Mouse (Mus musculus): ENCODE measurements at regions not wholly inside any gene's neighbourhood (a gene's known extent, or its start where the extent isn't known, plus 50 kb on each side); places are given as distances from the start of the nearest gene placed in this dataset.

DNA sequence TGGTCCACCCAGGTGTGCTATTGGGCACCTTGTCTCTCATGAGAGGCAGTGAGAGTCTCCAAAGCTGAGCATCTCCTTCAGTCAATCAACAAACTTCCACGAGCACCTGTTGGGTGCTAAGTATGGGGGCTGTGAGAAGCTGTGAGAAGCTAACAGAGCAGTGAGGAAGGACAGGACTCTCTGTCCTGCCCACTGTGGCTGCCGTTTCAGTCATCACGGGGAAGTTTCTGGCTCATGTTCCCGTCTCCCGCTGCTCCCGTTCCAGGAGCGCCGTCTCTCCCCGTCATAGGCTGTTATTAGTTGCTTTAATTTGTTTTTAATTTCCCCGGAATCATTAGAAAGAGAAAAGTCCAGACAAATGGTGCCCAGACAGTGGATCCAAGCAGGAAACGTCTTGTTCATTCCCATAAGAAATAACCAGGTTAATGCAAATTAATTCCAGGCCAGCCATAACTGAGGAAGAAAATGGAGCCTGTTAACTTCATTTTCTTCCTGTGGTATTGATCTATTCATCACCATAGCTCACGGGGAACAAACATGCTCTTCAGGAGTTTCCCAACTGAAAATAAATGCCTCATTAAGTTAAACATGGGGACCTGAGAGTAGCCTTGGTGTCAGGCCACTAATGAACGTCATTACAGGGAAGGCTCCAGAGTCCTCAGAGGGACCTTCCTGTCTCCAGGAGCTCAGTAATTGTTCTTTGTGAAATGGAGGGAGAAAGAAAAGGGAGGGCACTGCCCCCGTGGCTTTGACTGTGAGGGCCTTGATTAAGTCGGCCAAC is 70.3 kb downstream of the Matn1 start:
- no peak overlapping the region for H3K9ac ChIP-seq (replicated peaks; ENCODE audit: low read depth)
- H3K36me3 ChIP-seq (ENCODE audit: insufficient read depth, low read length): no peaks in the 10 kb centered on the region
- TF ChIP-seq CTCF (IDR thresholded peaks at IDR 0.05) (no peak), EP300 (IDR thresholded peaks at IDR 0.05) (no peak)
- no peaks in the 10 kb centered on the region for H3K4me1 ChIP-seq (ENCODE audit: insufficient read depth, low read depth, low read length)
- 70% methylated on average over 15 of the region's 15 CpGs for WGBS
- ATAC-seq (no peak), DNase-seq (ENCODE audit: low spot score) (no peak)
- no peak overlapping the region for H3K4me2 ChIP-seq (replicated peaks; ENCODE audit: low read depth, low read length)
- no peak overlapping the region for H3K4me3 ChIP-seq (ENCODE audit: low read depth, low read length)
- no peak overlapping the region for H3K27ac ChIP-seq (ENCODE audit: low read length)
- H3K27me3 ChIP-seq (replicated peaks; ENCODE audit: insufficient read depth, low read length): no peaks in the 10 kb centered on the region
- no peaks in the 10 kb centered on the region for H3K9me3 ChIP-seq (ENCODE audit: low read length)

DNA sequence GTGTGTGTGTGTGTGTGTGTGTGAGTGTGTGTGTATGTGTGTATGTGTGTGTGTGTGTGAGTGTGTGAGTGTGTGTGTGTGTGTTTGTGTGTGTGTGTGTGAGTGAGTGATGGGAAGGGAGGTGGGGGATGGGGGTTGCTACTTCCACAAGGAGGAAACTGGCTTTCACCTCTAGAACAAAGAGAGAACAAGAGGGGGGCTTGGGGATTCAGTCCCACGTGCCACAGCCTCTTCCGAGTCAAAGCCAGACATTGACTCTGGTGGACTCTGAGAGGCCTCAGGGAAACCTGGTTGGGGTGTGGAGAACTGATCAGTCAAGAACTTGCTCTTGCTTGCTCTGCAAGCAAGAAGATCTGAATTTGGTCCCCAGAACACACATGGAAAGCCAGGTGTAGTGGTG is 71.0 kb downstream of the Matn1 start:
- H3K36me3 ChIP-seq (ENCODE audit: insufficient read depth, low read length): no peaks in the 10 kb centered on the region
- no peaks in the 10 kb centered on the region for H3K4me1 ChIP-seq (ENCODE audit: insufficient read depth, low read depth, low read length)
- H3K27ac ChIP-seq (ENCODE audit: low read length): no peak overlapping the region
- 35% methylated on average over 2 of the region's 2 CpGs for WGBS
- no peak for DNase-seq (ENCODE audit: low spot score)
- TF ChIP-seq EP300 (IDR thresholded peaks at IDR 0.05) (no peak), CTCF (IDR thresholded peaks at IDR 0.05) (no peak)
- H3K27me3 ChIP-seq (replicated peaks; ENCODE audit: insufficient read depth, low read length): no peaks in the 10 kb centered on the region
- no peak overlapping the region for H3K4me3 ChIP-seq (ENCODE audit: low read depth, low read length)
- no peak for ATAC-seq
- H3K9me3 ChIP-seq (ENCODE audit: low read length): no peaks in the 10 kb centered on the region
- H3K9ac ChIP-seq (replicated peaks; ENCODE audit: low read depth): no peak overlapping the region
- no peak overlapping the region for H3K4me2 ChIP-seq (replicated peaks; ENCODE audit: low read depth, low read length)

DNA sequence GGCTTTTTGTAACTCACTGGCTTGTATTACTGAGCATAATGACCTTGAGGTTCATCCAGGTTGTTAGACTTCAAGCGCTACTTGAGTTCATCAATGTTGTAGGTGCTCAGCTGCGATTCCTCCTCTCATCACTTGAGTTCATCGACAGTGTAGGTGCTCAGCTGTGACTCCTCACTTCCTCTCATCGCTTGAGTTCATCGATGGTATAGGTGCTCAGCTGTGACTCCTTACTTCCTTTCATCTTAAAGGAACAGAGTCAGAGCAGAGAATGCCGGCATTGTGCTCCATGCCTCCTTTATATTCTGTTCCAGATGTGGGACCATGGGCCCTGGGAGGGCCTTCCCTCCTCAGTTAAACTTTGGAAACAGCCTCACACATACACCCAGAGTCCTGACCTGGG is 79.4 kb downstream of the Matn1 start:
- Histone ChIP-seq H3K27ac (ENCODE audit: low read length) (no peak overlapping the region), H3K9me3 (ENCODE audit: low read length) (no peaks in the 10 kb centered on the region), H3K27me3 (replicated peaks; ENCODE audit: insufficient read depth, low read length) (no peaks in the 10 kb centered on the region), H3K4me1 (ENCODE audit: insufficient read depth, low read depth, low read length) (no peaks in the 10 kb centered on the region), H3K4me2 (replicated peaks; ENCODE audit: low read depth, low read length) (no peak overlapping the region), H3K9ac (replicated peaks; ENCODE audit: low read depth) (no peak overlapping the region), H3K4me3 (ENCODE audit: low read depth, low read length) (no peak overlapping the region), H3K36me3 (ENCODE audit: insufficient read depth, low read length) (no peaks in the 10 kb centered on the region)
- TF ChIP-seq CTCF (IDR thresholded peaks at IDR 0.05): no peak
- no peak for TF ChIP-seq EP300 (IDR thresholded peaks at IDR 0.05)
- 36% methylated on average over 6 of the region's 6 CpGs for WGBS
- DNase-seq (ENCODE audit: low spot score) (no peak), ATAC-seq (no peak)

DNA sequence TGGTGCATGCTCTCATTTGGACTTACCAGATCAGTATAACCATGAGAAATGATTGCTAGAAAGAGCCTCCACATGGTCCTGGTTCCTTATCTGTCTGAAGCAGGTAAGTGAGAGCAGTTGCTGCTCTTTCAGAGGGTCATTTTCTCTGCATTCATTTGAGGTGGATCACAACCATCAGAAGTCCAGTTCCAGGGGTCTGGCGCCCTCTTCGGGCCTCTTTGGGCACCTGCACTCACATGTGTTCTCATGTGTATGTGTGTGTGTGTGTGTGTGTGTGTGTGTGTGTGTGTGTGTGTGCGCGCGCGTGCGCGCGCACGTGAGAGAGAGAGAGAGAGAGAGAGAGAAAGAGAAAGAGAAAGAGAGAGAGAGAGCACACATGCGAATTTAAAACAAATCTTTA is 92.1 kb downstream of the Matn1 start:
- 0 out of 2 replicates have a peak, but pooled peaks have one; percentile 5 for TF ChIP-seq CTCF (IDR thresholded peaks at IDR 0.05)
- no peak for TF ChIP-seq EP300 (IDR thresholded peaks at IDR 0.05)
- Histone ChIP-seq H3K27ac (ENCODE audit: low read length) (no peak overlapping the region), H3K4me3 (ENCODE audit: low read depth, low read length) (no peak overlapping the region), H3K4me1 (ENCODE audit: insufficient read depth, low read depth, low read length) (no peaks in the 10 kb centered on the region), H3K4me2 (replicated peaks; ENCODE audit: low read depth, low read length) (no peak overlapping the region), H3K9me3 (ENCODE audit: low read length) (no peaks in the 10 kb centered on the region), H3K36me3 (ENCODE audit: insufficient read depth, low read length) (no peaks in the 10 kb centered on the region), H3K27me3 (replicated peaks; ENCODE audit: insufficient read depth, low read length) (no peaks in the 10 kb centered on the region), H3K9ac (replicated peaks; ENCODE audit: low read depth) (no peak overlapping the region)
- 89% methylated on average over 11 of the region's 11 CpGs for WGBS
- DNase-seq (ENCODE audit: low spot score) (no peak), ATAC-seq (no peak)

DNA sequence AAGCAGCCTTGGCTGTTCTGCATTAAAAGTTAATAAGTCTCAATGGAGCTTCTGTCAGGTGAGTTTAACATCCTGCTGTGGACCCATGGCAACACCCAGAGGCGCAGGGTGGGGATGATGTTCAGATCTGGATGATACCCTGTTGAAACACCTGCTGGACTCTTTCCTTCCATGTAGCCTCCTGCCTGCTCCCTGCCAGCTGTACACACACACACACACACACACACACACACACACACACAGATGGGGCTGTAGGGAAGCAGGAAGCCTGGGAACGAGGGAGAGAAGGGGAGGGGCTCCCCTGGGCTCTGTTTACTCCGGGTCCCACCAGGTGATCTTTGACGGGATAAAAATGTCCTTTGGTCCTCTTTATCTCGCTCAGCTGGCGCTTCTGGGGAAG is 93.0 kb downstream of the Matn1 start:
- Histone ChIP-seq H3K9ac (replicated peaks; ENCODE audit: low read depth) (no peak overlapping the region), H3K4me2 (replicated peaks; ENCODE audit: low read depth, low read length) (no peak overlapping the region), H3K4me3 (ENCODE audit: low read depth, low read length) (no peak overlapping the region), H3K9me3 (ENCODE audit: low read length) (no peaks in the 10 kb centered on the region), H3K27ac (ENCODE audit: low read length) (no peak overlapping the region), H3K27me3 (replicated peaks; ENCODE audit: insufficient read depth, low read length) (no peaks in the 10 kb centered on the region), H3K4me1 (ENCODE audit: insufficient read depth, low read depth, low read length) (no peaks in the 10 kb centered on the region), H3K36me3 (ENCODE audit: insufficient read depth, low read length) (no peaks in the 10 kb centered on the region)
- ATAC-seq (no peak), DNase-seq (ENCODE audit: low spot score) (no peak)
- TF ChIP-seq CTCF (IDR thresholded peaks at IDR 0.05): no peak
- no peak for TF ChIP-seq EP300 (IDR thresholded peaks at IDR 0.05)
- WGBS: 10% methylated on average over 6 of the region's 6 CpGs

DNA sequence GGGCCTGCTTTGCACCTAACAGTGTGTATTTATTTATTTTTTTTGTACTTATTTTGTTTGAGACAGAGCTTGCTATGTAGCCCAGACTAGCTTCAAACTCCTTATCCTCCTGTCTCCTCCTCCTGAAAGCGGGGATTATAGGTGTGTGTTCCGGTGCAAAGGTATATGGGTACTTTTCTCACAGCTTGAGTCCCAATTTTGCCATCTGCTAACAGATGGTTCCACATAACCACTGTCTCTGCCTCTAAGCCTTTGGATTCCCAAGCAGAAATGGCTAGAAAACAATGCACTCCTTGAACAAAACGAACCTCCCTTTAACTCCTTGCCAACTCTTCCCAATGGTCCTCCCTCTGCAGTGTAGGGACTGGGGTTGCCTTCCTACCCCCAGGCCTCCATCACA is 95.5 kb downstream of the Matn1 start:
- Histone ChIP-seq H3K9me3 (ENCODE audit: low read length) (no peaks in the 10 kb centered on the region), H3K27ac (ENCODE audit: low read length) (no peak overlapping the region), H3K4me1 (ENCODE audit: insufficient read depth, low read depth, low read length) (no peaks in the 10 kb centered on the region), H3K9ac (replicated peaks; ENCODE audit: low read depth) (no peak overlapping the region), H3K36me3 (ENCODE audit: insufficient read depth, low read length) (no peaks in the 10 kb centered on the region), H3K4me2 (replicated peaks; ENCODE audit: low read depth, low read length) (no peak overlapping the region), H3K4me3 (ENCODE audit: low read depth, low read length) (no peak overlapping the region), H3K27me3 (replicated peaks; ENCODE audit: insufficient read depth, low read length) (no peaks in the 10 kb centered on the region)
- TF ChIP-seq EP300 (IDR thresholded peaks at IDR 0.05) (no peak), CTCF (IDR thresholded peaks at IDR 0.05) (no peak)
- 55% methylated on average over 3 of the region's 3 CpGs for WGBS
- DNase-seq (ENCODE audit: low spot score) (no peak), ATAC-seq (no peak)
